Mouse (Mus musculus): Measurements from ENCODE around the gene Synj2. TPM values are rescaled to one million over a fixed set of nuclear protein-coding genes. Genes with fewer than 3 reads are reported as not detected.
"Not testable (repeated sequence)": the region's sequence is repeated elsewhere in the genome, so short reads cannot be mapped to it uniquely, and the experiment has no call there.

The Synj2 gene
- total and polyA plus RNA-seq, 2 experiments from 2014 or later, result 4.8 to 15.9 TPM

- TF ChIP-seq EP300 (IDR thresholded peaks at IDR 0.05; ENCODE audit: low read depth) (no peak), CTCF (IDR thresholded peaks at IDR 0.05; ENCODE audit: low read depth) (no peak)
- Histone ChIP-seq H3K4me3 (ENCODE audit: low read depth, low read length) (no peak overlapping the region), H3K4me1 (ENCODE audit: control insufficient read depth, insufficient read depth) (peaks cover 12% of the 10 kb centered on the region; the same call in 1 of the 2 replicates), H3K27me3 (ENCODE audit: control insufficient read depth, insufficient read depth, low read length) (no peaks in the 10 kb centered on the region), H3K4me2 (ENCODE audit: low read depth, low read length) (no peak overlapping the region), H3K9ac (replicated peaks; ENCODE audit: low read depth, low read length) (no peak overlapping the region; the same call in 1 of the 2 replicates), H3K36me3 (replicated peaks; ENCODE audit: control insufficient read depth, insufficient read depth, low read length) (no peaks in the 10 kb centered on the region; the same call in 1 of the 2 replicates), H3K9me3 (replicated peaks; ENCODE audit: control insufficient read depth, low read length) (no peaks in the 10 kb centered on the region), H3K27ac (ENCODE audit: low read depth) (peak overlapping the region; percentile 64)
- 44% methylated on average over 7 of the region's 7 CpGs for WGBS
- peak; percentile 68 for ATAC-seq (ENCODE audit: insufficient read depth, low read depth)
- DNase-seq (ENCODE audit: low spot score), result peak; percentile 76
These were observed 75.2 kb downstream of the Synj2 start for GRCm38 (mm10) chr17:6016213-6016780.

DNA sequence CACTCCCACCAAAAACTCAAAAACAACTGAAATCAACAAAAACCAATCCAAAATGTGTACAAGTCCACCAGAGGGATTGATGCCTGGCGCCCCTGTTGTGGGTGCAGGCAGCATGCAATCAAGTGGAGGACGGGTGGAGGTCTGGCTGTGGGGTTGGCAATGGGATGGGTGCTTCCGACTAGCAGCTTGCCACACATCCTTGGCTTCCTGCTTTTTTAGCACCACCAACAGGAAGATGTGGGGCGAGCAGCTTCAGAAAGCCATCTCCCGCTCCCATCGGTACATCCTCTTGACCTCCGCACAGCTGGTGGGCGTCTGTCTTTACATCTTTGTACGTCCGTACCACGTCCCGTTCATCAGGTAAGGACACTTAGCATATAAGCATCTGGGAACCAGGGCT lies 76.2 kb downstream of the Synj2 start:
- Histone ChIP-seq H3K36me3 (replicated peaks; ENCODE audit: control insufficient read depth, insufficient read depth, low read length) (peaks cover 1% of the 10 kb centered on the region; the same call in 1 of the 2 replicates), H3K27me3 (ENCODE audit: control insufficient read depth, insufficient read depth, low read length) (no peaks in the 10 kb centered on the region), H3K9ac (replicated peaks; ENCODE audit: low read depth, low read length) (no peak overlapping the region), H3K4me3 (ENCODE audit: low read depth, low read length) (no peak overlapping the region), H3K4me2 (ENCODE audit: low read depth, low read length) (no peak overlapping the region), H3K4me1 (ENCODE audit: control insufficient read depth, insufficient read depth) (peaks cover 12% of the 10 kb centered on the region; the same call in 1 of the 2 replicates), H3K27ac (ENCODE audit: low read depth) (no peak overlapping the region), H3K9me3 (replicated peaks; ENCODE audit: control insufficient read depth, low read length) (no peaks in the 10 kb centered on the region)
- DNase-seq (ENCODE audit: low spot score) (no peak), ATAC-seq (ENCODE audit: insufficient read depth, low read depth) (no peak)
- WGBS, result 59% methylated on average over 12 of the region's 12 CpGs
- TF ChIP-seq EP300 (IDR thresholded peaks at IDR 0.05; ENCODE audit: low read depth) (no peak), CTCF (IDR thresholded peaks at IDR 0.05; ENCODE audit: low read depth) (peak; percentile 34)

- H3K27ac ChIP-seq (ENCODE audit: low read depth), result no peak overlapping the region
- H3K9ac ChIP-seq (replicated peaks; ENCODE audit: low read depth, low read length), result no peak overlapping the region
- DNase-seq (ENCODE audit: low spot score), result no peak
- TF ChIP-seq EP300 (IDR thresholded peaks at IDR 0.05; ENCODE audit: low read depth), result no peak
- no peak for TF ChIP-seq CTCF (IDR thresholded peaks at IDR 0.05; ENCODE audit: low read depth)
- H3K4me2 ChIP-seq (ENCODE audit: low read depth, low read length), result no peak overlapping the region
- H3K9me3 ChIP-seq (replicated peaks; ENCODE audit: control insufficient read depth, low read length), result no peaks in the 10 kb centered on the region
- WGBS, result 87% methylated on average over 4 of the region's 4 CpGs
- H3K27me3 ChIP-seq (ENCODE audit: control insufficient read depth, insufficient read depth, low read length), result no peaks in the 10 kb centered on the region
- peaks cover 8% of the 10 kb centered on the region; the same call in 1 of the 2 replicates for H3K36me3 ChIP-seq (replicated peaks; ENCODE audit: control insufficient read depth, insufficient read depth, low read length)
- peaks cover 11% of the 10 kb centered on the region; the same call in 1 of the 2 replicates for H3K4me1 ChIP-seq (ENCODE audit: control insufficient read depth, insufficient read depth)
- no peak for ATAC-seq (ENCODE audit: insufficient read depth, low read depth)
- H3K4me3 ChIP-seq (ENCODE audit: low read depth, low read length), result no peak overlapping the region
These were observed 77.3 kb downstream of the Synj2 start for GRCm38 (mm10) chr17:6018348-6018747.

DNA sequence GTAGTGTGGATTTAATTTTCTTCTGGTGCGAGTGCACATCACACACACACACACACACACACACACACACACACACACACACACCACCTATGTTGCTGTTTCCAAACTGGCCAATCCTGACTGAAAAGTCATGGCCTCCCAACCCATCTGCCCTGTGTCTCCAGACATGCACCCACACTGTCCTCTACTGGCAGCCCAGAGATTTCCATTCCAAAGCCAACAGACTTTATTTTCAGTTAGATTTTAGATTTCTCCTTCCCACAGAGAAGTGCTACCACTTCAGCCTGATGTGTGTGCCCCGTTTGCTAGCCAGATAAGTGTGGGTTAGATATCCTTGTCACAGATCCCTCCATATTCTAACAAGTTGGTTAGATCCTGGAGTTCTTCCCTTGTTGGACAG lies 78.7 kb downstream of the Synj2 start:
- TF ChIP-seq EP300 (IDR thresholded peaks at IDR 0.05; ENCODE audit: low read depth) (no peak), CTCF (IDR thresholded peaks at IDR 0.05; ENCODE audit: low read depth) (peak; percentile 97)
- ATAC-seq (ENCODE audit: insufficient read depth, low read depth) (peak; percentile 60; the same call in 1 of the 2 replicates), DNase-seq (ENCODE audit: low spot score) (no peak)
- Histone ChIP-seq H3K36me3 (replicated peaks; ENCODE audit: control insufficient read depth, insufficient read depth, low read length) (peaks cover 18% of the 10 kb centered on the region), H3K27me3 (ENCODE audit: control insufficient read depth, insufficient read depth, low read length) (no peaks in the 10 kb centered on the region), H3K4me1 (ENCODE audit: control insufficient read depth, insufficient read depth) (peaks cover 5% of the 10 kb centered on the region; the same call in 1 of the 2 replicates), H3K4me3 (ENCODE audit: low read depth, low read length) (no peak overlapping the region), H3K27ac (ENCODE audit: low read depth) (no peak overlapping the region), H3K9ac (replicated peaks; ENCODE audit: low read depth, low read length) (no peak overlapping the region), H3K4me2 (ENCODE audit: low read depth, low read length) (no peak overlapping the region), H3K9me3 (replicated peaks; ENCODE audit: control insufficient read depth, low read length) (no peaks in the 10 kb centered on the region)
- 35% methylated on average over 2 of the region's 2 CpGs for WGBS

DNA sequence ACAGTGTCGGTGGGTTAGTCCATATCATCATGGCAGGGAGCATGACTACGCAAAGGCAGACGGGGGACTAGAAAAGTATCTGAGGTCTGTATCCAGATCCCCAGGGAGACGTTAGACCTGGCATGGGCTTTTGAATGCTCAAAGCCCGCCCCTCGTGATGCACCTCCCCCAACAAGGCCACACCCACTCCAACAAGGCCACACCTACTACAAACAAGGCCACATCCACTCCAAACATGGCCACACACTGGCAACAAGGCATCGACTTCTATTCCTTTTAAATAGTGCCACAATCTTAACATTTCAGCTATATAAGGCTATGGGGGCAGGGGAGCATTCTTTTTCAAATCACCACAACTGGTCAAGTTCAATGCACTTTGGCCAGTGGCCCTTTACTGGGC lies 79.6 kb downstream of the Synj2 start:
- TF ChIP-seq EP300 (IDR thresholded peaks at IDR 0.05; ENCODE audit: low read depth) (no peak), CTCF (IDR thresholded peaks at IDR 0.05; ENCODE audit: low read depth) (no peak)
- H3K4me3 ChIP-seq (ENCODE audit: low read depth, low read length), result no peak overlapping the region
- H3K27me3 ChIP-seq (ENCODE audit: control insufficient read depth, insufficient read depth, low read length), result no peaks in the 10 kb centered on the region
- no peak for DNase-seq (ENCODE audit: low spot score)
- ATAC-seq (ENCODE audit: insufficient read depth, low read depth), result no peak
- H3K9ac ChIP-seq (replicated peaks; ENCODE audit: low read depth, low read length), result no peak overlapping the region
- peaks cover 5% of the 10 kb centered on the region; the same call in 1 of the 2 replicates for H3K4me1 ChIP-seq (ENCODE audit: control insufficient read depth, insufficient read depth)
- H3K9me3 ChIP-seq (replicated peaks; ENCODE audit: control insufficient read depth, low read length), result no peaks in the 10 kb centered on the region
- 57% methylated on average over 7 of the region's 7 CpGs for WGBS
- H3K27ac ChIP-seq (ENCODE audit: low read depth), result no peak overlapping the region
- H3K4me2 ChIP-seq (ENCODE audit: low read depth, low read length), result no peak overlapping the region
- peaks cover 25% of the 10 kb centered on the region for H3K36me3 ChIP-seq (replicated peaks; ENCODE audit: control insufficient read depth, insufficient read depth, low read length)

- not testable (repeated sequence) for H3K4me1 ChIP-seq (ENCODE audit: control insufficient read depth, insufficient read depth); DNase-seq (ENCODE audit: low spot score); H3K4me2 ChIP-seq (ENCODE audit: low read depth, low read length); ATAC-seq (ENCODE audit: insufficient read depth, low read depth); H3K27me3 ChIP-seq (ENCODE audit: control insufficient read depth, insufficient read depth, low read length); H3K4me3 ChIP-seq (ENCODE audit: low read depth, low read length); H3K9me3 ChIP-seq (replicated peaks; ENCODE audit: control insufficient read depth, low read length); H3K9ac ChIP-seq (replicated peaks; ENCODE audit: low read depth, low read length)
- Histone ChIP-seq H3K27ac (ENCODE audit: low read depth) (0 out of 2 replicates have a peak overlapping the region, but pooled peaks have one; percentile 43), H3K36me3 (replicated peaks; ENCODE audit: control insufficient read depth, insufficient read depth, low read length) (peaks cover 28% of the 10 kb centered on the region)
- WGBS, result 48% methylated on average over 5 of the region's 5 CpGs
These were observed 80.3 kb downstream of the Synj2 start for GRCm38 (mm10) chr17:6021374-6021789.
